Mouse (Mus musculus) urinary bladder, postnatal 14 days (tissue): ENCODE results near the gene Shprh.
A peak's percentile ranks its signal among the peaks of the same experiment; 100 is the strongest.
"Not testable (repeated sequence)": the region's sequence is repeated elsewhere in the genome, so short reads cannot be mapped to it uniquely, and the experiment has no call there.

Experiments used
- DNase-seq: peaks from one replicate; pipeline ENCODE4 v3.0.0; 2021; ENCODE audit warnings: low spot score

The Shprh gene

DNA sequence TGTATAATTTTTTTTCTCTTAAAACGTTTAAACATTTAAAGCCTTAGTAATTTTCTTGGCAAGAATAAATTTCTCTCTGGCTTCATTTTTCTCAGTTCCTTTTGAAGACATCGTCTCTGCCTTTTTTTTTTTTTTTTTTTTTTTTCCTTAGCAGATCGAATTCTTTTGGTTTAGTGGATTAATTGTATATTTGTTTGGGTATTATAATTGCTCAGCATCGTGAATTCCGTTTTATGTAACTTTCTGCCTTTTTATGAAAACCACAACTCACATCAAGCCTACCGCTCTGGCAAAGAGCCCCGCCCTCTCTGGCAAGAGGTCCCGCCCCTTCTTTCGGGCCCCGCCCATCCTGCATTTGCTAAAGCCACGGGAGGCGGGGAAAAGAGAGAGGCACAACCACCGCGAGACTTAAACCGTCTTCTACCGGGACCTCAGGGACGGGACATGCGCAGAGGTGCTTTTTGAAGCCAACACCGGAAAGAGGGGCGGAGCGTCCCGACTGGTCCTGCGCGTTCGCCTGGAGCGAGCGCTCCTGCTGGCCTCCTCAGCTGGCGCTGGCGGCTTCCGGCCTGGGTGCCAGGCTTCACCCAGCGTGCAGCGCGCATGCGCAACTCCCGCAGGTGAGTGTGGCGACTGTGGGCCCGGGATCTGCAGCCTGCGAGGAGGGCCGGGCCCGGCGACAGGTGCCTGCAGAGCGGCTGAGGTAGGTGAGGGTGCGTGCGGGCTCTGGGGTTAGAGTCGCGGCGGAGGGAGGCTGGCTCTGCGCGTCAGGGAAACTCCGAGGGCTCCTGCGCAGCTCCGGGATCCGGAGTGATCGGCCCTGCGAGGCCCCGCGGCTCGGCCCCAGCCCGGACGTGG, at the start of gene Shprh:
Gene Shprh (plus strand): TSS at position 544 of the 858 bp plus-strand sequence.
- DNase-seq: peak; percentile 98

DNA sequence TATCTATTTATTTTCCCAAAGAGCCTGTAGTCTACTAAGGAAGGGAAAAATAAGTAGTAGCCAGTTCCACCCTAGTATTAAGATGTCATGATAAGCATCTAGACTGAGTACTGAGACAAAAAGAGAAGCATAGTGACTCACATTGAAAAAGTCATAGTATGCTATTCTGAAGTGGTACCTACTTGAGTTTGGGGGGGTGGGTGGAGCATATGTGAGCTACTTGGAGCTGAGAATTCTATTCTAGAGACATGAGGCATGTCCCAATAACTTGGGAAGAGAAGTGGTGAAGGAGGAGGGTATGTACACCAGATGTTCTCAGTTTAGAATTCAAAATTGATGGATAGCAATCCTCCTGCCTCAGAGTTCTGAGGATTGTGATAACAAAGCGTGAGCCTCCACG, 27.4 kb upstream of the Shprh start:
- DNase-seq: no peak

DNA sequence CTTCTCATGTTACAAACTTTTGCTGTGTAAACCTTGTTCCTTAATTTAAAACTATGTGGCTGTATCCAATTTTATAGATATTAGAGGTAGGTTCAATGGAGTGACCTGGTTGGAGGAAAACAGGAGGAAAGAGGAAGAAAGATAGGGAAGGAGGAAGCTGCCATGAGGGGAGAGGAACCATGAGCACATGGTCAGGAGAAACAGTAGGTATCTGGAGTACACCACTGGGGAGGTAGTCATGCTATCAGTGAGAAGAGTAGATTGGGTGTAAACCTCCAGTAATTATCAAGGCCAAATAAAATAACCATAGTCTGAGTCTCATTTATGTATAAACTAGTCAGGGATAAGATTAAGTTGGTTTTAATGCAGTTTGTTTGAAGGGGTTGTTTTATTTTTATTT, 3.6 kb upstream of the Shprh start:
- no peak for DNase-seq

DNA sequence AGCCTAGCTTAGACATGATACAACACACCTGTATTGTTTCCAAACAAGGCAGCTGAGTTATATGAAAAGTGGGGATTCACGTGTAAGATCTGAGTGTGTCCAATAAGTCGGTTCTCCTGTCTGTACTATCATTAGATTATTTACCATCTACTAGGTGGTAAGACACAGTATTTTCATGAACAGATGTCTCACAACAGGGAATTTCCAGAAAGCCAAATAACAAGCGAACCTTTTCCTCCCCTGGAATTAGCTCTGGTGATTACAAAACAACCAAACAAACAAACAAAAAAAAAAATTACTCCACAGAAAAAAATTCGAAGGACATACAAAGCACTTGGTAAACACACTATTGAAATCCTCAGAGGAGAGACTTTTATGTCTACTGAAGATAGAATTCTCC, 781 bp upstream of the Shprh start:
- DNase-seq: no peak

DNA sequence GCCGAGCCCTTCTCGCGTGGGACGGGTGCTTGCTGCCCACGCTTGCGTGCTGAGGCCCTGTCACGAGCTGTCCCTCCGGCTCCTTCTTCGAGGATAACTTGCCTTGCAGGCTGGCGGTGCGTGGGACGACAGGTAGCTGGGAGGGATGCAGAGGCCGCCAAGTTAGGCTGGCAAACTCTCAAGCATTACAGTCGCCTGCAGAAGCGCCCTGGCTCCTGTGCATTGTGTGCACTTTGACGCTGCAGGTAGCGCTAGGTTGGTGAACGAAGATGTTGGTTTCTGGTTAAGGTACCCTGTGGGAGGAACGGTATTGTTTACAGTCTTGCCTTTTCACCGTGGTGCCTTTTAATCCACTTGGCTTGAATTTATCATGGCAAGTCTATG, 507 bp downstream of the Shprh start:
- no peak for DNase-seq

DNA sequence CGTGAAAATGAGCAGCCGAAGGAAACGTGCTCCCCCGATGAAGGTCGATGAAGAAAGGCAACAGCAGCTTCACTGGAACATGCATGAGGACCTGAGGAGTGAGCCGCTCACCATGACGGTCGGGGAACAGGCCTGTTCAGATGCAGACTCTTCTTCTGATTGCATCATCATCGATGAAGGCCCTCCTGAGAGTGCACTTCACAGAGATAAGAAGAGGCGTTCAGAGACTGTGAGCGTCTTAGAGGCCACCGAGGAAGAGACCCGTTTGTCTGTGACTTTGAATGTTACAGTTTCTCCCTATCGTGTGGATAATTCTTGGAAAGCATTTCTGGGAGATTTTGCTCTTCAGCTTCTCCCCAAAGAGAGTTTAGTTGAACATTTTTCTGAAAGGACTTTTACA, 2.4 kb downstream of the Shprh start:
- no peak for DNase-seq

DNA sequence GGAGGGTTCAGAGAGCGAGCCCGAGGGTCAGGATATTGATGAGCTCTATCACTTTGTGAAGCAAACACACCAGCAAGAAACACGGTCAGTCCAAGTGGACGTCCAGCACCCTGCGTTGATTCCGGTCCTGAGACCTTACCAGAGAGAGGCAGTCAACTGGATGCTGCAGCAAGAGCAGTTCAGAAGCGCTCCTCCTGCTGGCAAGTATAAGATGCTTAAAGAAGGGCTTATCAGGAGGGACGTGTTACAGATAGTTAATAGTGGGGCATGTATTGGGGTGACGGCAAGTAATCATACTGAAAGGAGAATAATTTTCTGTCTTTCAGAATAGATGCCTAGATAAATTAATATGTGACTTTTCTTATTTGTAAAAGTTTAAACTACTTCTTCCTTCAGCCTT, 7.8 kb downstream of the Shprh start:
- DNase-seq: no peak

DNA sequence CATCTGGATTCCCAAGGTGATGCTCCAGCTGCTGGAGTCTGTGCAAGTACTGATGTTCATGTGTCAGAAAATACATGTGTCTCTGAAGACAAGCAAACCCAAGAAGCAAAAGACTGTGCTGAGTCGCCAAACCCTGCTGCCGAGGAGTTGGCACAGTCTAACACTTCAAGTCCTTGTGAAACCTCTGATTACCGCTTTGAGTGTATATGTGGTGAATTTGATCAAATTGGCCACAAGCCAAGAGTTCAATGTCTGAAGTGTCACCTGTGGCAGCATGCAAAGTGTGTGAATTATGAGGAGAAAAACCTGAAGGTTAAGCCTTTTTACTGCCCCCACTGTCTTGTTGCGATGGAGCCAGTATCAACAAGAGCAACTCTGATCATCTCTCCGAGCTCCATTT, 15.3 kb downstream of the Shprh start:
- no peak for DNase-seq

DNA sequence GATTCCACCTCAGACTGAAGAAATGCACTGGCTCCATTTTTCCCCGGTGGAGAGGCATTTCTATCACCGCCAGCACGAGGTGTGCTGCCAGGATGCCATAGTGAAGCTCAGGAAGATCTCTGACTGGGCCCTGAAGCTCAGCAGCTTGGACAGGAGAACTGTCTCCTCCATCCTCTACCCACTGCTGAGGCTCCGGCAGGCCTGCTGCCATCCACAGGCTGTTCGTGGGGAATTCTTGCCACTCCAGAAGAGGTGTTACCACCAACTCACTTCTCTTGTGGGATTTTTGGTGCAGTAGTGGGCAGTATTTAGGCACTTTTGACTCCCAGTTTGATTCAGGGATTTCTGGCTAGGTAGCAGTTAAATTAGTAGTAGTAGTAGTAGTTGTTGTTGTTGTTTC, 21.0 kb downstream of the Shprh start:
- DNase-seq: no peak

DNA sequence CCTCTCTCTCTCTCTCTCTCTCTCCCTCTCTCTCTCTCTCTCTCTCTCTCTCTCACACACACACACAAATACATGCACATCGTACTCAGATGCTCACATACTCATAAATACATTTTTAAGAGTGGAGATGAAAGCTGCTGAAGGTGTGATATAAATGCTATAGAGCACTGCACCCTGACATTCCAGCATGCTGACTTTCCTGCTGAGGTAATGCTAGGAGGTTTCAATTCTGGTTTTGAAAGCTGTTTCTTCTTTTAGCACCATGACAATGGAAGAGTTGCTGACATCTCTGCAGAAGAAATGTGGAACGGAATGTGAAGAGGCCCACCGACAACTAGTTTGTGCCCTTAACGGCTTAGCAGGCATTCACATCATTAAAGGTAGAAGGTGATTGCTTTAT, 22.4 kb downstream of the Shprh start:
- no peak for DNase-seq

DNA sequence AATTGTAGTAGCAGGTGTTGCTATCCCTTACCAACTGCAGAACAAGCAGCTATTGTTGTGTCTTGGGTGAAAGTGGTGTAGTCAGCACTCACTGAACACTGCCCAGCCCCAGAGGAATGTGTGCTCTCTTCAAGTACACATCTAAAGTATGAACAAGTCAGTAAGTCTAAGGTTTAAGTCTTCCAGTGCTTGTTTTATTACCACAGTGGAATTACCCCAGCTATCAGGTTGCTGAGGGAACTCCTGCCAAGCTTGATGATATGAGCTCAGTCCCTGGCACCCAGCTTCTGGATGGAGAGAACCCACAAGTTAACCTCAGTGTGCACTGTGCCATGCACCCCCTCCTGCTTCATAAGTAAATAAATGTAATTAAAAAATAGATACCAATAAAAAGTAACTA, 23.3 kb downstream of the Shprh start:
- no peak for DNase-seq

DNA sequence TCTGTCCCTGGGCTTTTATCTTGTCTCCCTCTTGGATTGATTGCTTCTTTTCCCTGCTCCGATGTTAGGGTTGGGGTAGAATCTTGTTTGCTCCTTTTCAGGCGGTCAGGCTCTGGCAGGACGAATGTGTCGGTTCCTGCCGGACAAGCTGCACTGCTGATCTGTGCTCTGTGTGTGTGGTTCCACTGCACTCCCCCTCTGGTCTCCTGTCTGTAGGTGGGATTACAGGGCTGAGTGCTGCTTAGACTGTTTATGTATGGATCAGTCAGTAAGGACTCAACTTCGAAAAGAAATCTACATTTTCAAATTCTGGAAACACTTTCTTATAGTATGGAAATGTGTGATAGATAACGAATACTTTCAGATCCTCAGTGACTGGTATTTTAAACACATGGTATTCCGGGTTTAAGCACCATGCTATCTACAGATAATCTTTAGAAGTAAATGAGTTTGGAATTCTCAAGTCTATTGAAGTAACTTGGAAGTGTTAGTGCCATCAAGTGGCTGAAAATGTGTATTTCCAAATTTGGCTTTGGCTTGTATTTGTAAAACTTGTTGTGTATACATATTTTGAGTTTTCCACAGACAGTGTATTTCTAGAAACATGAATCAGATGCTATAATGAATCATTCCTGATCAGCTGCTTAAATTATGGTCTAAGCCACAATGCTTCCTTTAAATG, 26.7 kb downstream of the Shprh start:
- no peak for DNase-seq

DNA sequence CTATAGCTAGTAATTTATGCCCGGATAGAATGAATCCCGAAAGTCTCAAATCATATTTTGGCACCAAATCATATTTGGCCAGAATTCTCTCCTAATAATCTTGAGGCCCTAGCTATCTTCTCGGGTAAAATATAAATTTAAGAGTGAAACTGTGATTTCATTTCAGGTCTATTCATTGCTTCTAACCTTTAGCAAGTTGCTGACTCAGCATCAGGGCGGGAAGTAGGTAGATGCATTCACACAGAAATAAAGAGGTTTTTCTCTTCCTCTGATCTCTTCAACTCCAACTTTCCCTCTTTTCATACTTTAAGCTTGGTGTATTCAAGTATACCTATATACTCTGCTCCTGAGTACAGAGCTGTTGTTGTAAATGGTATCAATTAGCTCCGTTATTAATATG, 30.9 kb downstream of the Shprh start:
- no peak for DNase-seq

DNA sequence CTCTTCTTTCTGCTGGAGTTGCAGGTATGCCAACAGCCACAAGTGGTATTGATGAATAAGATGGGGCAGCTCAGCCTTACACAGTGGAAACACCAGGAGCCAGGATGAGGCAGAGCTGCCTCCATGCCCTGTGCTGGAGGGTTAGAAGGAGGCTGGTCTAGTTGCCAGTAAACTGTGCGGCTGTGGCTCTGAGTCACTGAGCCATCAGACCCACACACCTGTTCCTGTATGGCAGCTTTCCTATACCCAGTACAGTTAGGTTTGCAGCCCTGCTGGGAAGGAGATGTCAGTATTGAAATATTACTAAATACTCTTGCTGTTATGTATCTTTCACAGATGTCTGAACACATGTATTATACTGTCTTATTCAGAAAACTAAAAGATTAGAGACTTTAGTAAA, 48.1 kb downstream of the Shprh start:
- DNase-seq: no peak

DNA sequence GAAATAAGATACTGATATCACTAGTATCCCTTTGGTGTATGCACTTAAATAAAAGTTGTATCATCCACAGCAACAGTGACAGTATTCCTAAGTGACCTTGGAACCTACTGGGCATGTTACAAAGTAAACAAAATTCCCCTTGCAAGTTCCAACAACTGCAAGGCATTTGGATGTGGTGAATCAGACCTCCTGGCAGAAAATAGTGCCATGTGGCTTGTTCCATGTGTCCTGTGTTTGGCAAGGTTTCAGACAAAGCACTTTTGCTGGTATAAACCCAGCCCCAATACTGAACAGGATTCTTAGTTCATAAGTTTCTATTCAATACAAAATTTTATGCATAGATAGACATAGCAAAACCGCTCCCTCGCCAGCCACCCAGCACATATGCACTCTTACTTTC, 49.1 kb downstream of the Shprh start:
- no peak for DNase-seq

DNA sequence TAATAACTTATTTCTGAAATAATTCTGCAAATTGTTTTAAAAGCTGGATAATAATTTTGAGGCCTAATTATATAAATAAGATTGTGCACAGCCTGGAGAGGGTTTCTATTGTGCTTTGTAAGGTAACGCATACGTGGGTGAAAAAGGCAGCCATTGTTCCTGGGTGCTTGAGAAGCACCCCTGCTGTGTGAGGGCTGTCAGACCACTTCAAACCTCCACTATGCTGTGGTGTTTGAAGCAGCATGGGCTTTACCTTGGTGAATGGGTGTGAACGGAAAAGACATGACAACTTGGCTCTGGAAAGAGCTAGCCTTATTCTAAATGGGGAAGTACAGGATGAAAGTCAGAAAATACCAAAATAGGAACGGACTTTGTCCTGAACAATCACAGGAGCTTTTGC, 50.8 kb downstream of the Shprh start:
- no peak for DNase-seq

DNA sequence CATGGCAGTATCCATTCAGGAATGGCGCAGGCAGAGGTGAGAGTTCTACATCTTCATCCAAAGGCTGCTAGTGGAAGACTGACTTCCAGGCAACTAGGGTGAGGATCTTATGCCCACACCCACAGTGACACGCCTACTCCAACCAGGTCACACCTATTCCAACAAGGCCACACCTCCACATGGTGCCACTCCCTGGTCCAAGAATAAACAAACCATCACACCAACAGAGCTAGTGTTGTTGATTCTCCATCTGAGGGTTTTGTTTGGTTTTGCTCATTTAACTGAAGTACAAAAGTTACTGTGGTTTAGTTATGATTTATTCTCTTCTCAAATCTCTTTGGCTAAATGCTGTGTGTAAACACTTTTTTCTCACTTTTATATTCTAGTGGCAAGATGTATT, 56.7 kb downstream of the Shprh start:
- not testable (repeated sequence) for DNase-seq

DNA sequence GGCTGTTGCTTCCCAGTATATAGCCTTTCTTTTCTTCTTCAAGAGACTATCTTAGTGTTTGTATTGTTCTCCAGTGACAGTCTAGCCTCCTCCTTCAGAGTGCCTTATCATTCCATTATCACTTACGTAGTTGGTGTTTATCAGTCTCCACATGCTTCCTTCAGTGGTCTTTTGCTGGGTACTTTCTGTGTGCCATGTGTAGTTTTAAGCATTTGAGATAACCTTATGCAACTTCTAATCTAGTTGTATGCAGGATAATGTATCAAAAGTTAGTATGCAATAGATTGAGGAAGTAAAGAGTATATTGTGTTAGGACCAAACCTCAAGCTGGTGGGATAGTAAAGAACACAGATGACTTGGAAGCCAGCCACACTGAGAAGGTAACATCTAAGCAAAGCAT, 59.4 kb downstream of the Shprh start:
- no peak for DNase-seq

DNA sequence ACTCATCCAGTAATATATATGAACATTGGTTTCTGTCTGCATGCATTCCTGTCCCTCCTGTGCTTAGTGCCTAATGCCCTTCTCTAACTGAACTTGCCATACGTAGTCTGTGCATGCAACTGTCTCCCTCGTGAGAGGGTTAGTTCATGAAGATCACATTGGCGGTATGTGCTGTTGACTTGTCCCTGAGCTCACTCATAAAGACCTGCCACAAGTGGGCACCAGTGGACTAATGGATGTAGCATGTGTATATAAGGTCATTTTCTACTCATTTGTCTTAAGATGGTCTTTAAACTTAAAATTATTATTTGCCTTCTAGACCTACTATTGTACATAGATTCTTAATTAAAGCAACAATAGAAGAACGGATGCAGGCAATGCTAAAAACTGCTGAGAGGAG, 62.8 kb downstream of the Shprh start:
- DNase-seq: no peak

DNA sequence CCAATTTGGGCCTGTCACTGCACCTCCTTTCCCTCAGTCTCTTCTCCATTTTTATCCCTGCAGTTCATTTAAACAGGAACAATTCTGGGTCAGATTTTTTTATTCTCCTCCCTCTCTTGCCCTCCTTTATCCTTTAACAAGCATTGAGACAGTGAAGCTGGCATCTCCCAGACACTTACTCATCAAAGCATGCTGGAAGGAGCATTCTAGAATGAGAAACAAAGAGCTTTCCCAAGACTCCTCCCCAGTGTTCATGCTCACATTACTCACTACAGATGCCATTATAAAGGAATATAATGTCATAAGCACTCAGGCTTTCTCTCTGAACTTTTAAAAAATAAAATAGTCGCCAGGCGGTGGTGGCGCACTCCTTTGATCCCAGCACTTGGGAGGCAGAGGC, 77.2 kb downstream of the Shprh start:
- no peak for DNase-seq

DNA sequence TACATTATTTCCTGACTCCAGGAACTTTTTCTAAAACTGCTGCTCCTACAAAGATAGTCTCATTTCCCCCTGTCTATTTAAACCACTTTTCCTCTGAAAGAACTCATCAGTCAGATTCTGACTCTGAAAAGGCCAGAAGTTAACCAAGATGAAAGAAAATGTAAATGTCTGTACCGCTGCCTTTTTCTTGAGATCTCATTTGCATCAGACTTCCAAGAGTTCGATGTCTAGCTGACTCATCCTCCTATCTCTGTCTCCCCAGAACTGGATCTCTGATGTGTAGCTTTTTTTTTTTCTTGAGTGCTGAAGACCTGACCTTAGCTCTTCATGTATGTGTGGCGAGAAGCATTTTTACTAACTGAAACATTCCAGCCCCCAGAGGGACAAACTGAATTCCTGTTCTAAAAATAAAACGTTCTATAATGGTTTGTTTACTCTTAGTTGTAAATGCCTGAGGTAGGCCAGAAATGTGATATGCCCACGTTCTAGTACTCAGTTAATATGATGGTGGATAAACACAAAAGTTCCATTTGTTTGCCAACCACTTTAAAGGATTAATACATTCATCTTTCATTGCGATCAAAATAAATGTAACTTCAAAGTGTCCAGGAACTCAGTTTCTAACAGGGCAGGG, 80.4 kb downstream of the Shprh start:
- no peak for DNase-seq

DNA sequence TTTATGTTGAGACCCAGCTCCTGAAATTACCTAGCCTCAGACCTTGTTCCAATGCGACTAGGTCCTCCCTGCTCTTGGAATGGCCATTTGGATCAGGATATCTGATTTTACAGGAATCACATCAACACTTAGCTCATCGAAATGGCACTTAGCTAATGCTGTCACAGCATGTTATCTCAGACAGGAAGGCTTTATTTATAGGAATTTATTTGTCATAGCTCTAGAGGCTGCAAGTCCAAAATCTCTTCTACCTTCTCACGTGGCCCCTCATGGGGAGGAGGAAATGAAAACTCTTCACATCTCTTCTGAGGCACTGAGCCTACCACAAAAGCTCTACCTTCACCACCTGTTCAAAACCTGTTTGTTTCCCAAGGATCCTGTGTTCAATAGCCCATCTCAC, 84.0 kb downstream of the Shprh start:
- DNase-seq: no peak

DNA sequence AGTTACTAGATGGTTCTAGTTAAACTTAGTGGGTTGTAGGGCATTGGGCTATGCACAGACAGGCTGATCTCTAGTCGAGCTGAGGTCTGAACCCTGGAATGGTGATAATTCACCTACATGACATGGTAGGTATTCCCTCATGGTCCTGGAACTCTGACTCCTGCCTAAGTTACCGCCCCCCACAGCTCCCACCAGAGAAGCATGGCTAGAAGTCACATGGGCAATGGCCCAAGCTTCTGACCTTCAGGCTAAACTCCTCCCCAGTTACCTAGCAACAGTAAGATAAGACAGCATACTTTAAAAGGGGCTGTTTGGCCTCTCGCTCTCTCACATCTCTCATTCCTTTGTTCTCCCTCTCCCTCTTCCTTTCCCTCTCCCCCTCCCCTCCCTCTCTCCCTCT, 93.8 kb downstream of the Shprh start:
- not testable (repeated sequence) for DNase-seq
